Mouse (Mus musculus): ENCODE measurements around the gene Etv5. TPM values are rescaled to one million over a fixed set of nuclear protein-coding genes. Genes with fewer than 3 reads are reported as not detected.

Etv5 gene
- total and polyA plus RNA-seq, 2 experiments from 2014 or later: 34.1 to 57.6 TPM

- Histone ChIP-seq H3K4me3 (ENCODE audit: low read length) (no peak overlapping the region), H3K36me3 (ENCODE audit: insufficient read depth, low read length) (peaks cover 5% of the 10 kb centered on the region; the same call in 1 of the 2 replicates), H3K4me2 (ENCODE audit: low read depth, low read length) (no peak overlapping the region), H3K27me3 (ENCODE audit: insufficient read depth, low read length) (no peaks in the 10 kb centered on the region), H3K4me1 (ENCODE audit: insufficient read depth, low read length) (no peaks in the 10 kb centered on the region), H3K9me3 (ENCODE audit: low read length) (no peaks in the 10 kb centered on the region), H3K9ac (replicated peaks; ENCODE audit: low read length) (no peak overlapping the region), H3K27ac (no peak overlapping the region)
- ATAC-seq (no peak), DNase-seq (ENCODE audit: low spot score) (no peak)
- TF ChIP-seq CTCF (IDR thresholded peaks at IDR 0.05; ENCODE audit: low read depth): no peak
- WGBS: 81% methylated on average over 8 of the region's 8 CpGs
These were observed 22.5 kb downstream of the Etv5 start for GRCm38 (mm10) chr16:22417044-22417443.

GRCm38 (mm10) chr16:22416140-22416848, 23.2 kb downstream of the Etv5 start:
- no peaks in the 10 kb centered on the region for H3K4me1 ChIP-seq (ENCODE audit: insufficient read depth, low read length)
- TF ChIP-seq CTCF (IDR thresholded peaks at IDR 0.05; ENCODE audit: low read depth): no peak
- H3K27me3 ChIP-seq (ENCODE audit: insufficient read depth, low read length): no peaks in the 10 kb centered on the region
- H3K9ac ChIP-seq (replicated peaks; ENCODE audit: low read length): no peak overlapping the region
- no peak overlapping the region for H3K4me3 ChIP-seq (ENCODE audit: low read length)
- H3K4me2 ChIP-seq (ENCODE audit: low read depth, low read length): no peak overlapping the region
- no peak overlapping the region for H3K27ac ChIP-seq
- WGBS: 61% methylated on average over 6 of the region's 6 CpGs
- no peaks in the 10 kb centered on the region for H3K9me3 ChIP-seq (ENCODE audit: low read length)
- DNase-seq (ENCODE audit: low spot score) (no peak), ATAC-seq (no peak)
- H3K36me3 ChIP-seq (ENCODE audit: insufficient read depth, low read length): peaks cover 5% of the 10 kb centered on the region; the same call in 1 of the 2 replicates

GRCm38 (mm10) chr16:22414205-22414754, 25.2 kb downstream of the Etv5 start:
- TF ChIP-seq CTCF (IDR thresholded peaks at IDR 0.05; ENCODE audit: low read depth): no peak
- Histone ChIP-seq H3K36me3 (ENCODE audit: insufficient read depth, low read length) (peaks cover 5% of the 10 kb centered on the region; the same call in 1 of the 2 replicates), H3K27ac (no peak overlapping the region), H3K9me3 (ENCODE audit: low read length) (no peaks in the 10 kb centered on the region), H3K4me1 (ENCODE audit: insufficient read depth, low read length) (no peaks in the 10 kb centered on the region), H3K4me3 (ENCODE audit: low read length) (no peak overlapping the region), H3K27me3 (ENCODE audit: insufficient read depth, low read length) (no peaks in the 10 kb centered on the region), H3K4me2 (ENCODE audit: low read depth, low read length) (no peak overlapping the region), H3K9ac (replicated peaks; ENCODE audit: low read length) (no peak overlapping the region)
- no peak for ATAC-seq
- WGBS: 93% methylated on average over 9 of the region's 9 CpGs
- no peak for DNase-seq (ENCODE audit: low spot score)

- H3K4me2 ChIP-seq (ENCODE audit: low read depth, low read length): no peak overlapping the region
- no peaks in the 10 kb centered on the region for H3K4me1 ChIP-seq (ENCODE audit: insufficient read depth, low read length)
- H3K27me3 ChIP-seq (ENCODE audit: insufficient read depth, low read length): no peaks in the 10 kb centered on the region
- ATAC-seq (no peak; the same call in 1 of the 2 replicates), DNase-seq (ENCODE audit: low spot score) (no peak)
- no peak; the same call in 1 of the 2 replicates for TF ChIP-seq CTCF (IDR thresholded peaks at IDR 0.05; ENCODE audit: low read depth)
- no peak overlapping the region for H3K27ac ChIP-seq
- no peak overlapping the region for H3K4me3 ChIP-seq (ENCODE audit: low read length)
- peaks cover 5% of the 10 kb centered on the region; the same call in 1 of the 2 replicates for H3K36me3 ChIP-seq (ENCODE audit: insufficient read depth, low read length)
- WGBS: 53% methylated on average over 16 of the region's 16 CpGs
- H3K9ac ChIP-seq (replicated peaks; ENCODE audit: low read length): no peak overlapping the region
- no peaks in the 10 kb centered on the region for H3K9me3 ChIP-seq (ENCODE audit: low read length)
These were observed 26.9 kb downstream of the Etv5 start for GRCm38 (mm10) chr16:22412459-22413229.

GRCm38 (mm10) chr16:22411764-22412163, 27.8 kb downstream of the Etv5 start:
- peaks cover 5% of the 10 kb centered on the region; the same call in 1 of the 2 replicates for H3K36me3 ChIP-seq (ENCODE audit: insufficient read depth, low read length)
- H3K9ac ChIP-seq (replicated peaks; ENCODE audit: low read length): no peak overlapping the region
- no peak for TF ChIP-seq CTCF (IDR thresholded peaks at IDR 0.05; ENCODE audit: low read depth)
- no peak overlapping the region for H3K27ac ChIP-seq
- DNase-seq (ENCODE audit: low spot score): no peak
- no peak overlapping the region for H3K4me3 ChIP-seq (ENCODE audit: low read length)
- no peaks in the 10 kb centered on the region for H3K9me3 ChIP-seq (ENCODE audit: low read length)
- no peak for ATAC-seq
- no peak overlapping the region for H3K4me2 ChIP-seq (ENCODE audit: low read depth, low read length)
- H3K4me1 ChIP-seq (ENCODE audit: insufficient read depth, low read length): no peaks in the 10 kb centered on the region
- no peaks in the 10 kb centered on the region for H3K27me3 ChIP-seq (ENCODE audit: insufficient read depth, low read length)
- 48% methylated on average over 11 of the region's 11 CpGs for WGBS

GRCm38 (mm10) chr16:22410000-22410399, 29.5 kb downstream of the Etv5 start:
- Histone ChIP-seq H3K27me3 (ENCODE audit: insufficient read depth, low read length) (no peaks in the 10 kb centered on the region), H3K36me3 (ENCODE audit: insufficient read depth, low read length) (peaks cover 5% of the 10 kb centered on the region; the same call in 1 of the 2 replicates), H3K4me2 (ENCODE audit: low read depth, low read length) (no peak overlapping the region), H3K9ac (replicated peaks; ENCODE audit: low read length) (no peak overlapping the region), H3K4me1 (ENCODE audit: insufficient read depth, low read length) (no peaks in the 10 kb centered on the region), H3K4me3 (ENCODE audit: low read length) (no peak overlapping the region), H3K27ac (no peak overlapping the region), H3K9me3 (ENCODE audit: low read length) (no peaks in the 10 kb centered on the region)
- 89% methylated on average over 5 of the region's 5 CpGs for WGBS
- ATAC-seq (no peak), DNase-seq (ENCODE audit: low spot score) (no peak)
- TF ChIP-seq CTCF (IDR thresholded peaks at IDR 0.05; ENCODE audit: low read depth): no peak
